Mouse (Mus musculus) layer of hippocampus, adult 9-10 months (tissue): ENCODE data around the gene Psme3.

Source experiments
- DNase-seq: peaks from one replicate; pipeline ENCODE4 v3.0.0; 2022; ENCODE audit warnings: low spot score

Psme3 gene

DNA sequence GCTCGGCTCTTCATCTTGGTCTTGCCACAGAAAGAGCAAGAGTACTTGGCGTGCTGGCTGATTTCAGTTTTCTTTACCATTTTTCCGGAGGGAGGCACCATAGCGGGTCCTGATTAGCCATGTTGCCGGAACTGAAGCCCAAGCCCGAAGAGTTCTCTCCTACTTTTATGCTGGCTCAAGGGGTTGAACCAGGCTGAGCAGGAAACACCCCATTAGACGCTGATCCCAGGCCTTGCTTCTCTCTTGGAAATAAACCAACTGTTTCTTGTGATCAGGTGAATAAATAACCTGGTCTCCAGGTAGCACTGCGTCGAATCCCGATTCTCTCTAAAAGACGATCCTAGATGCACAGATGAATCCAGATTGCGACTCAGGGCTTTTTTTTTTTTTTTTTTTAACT is 37.4 kb downstream of the Psme3 start:
- no peak for DNase-seq

- no peak for DNase-seq
Measured at GRCm38 (mm10) chr11:101354438-101355010, 38.5 kb downstream of the Psme3 start.

- DNase-seq, result no peak
Measured at GRCm38 (mm10) chr11:101355916-101356315, 39.9 kb downstream of the Psme3 start.

DNA sequence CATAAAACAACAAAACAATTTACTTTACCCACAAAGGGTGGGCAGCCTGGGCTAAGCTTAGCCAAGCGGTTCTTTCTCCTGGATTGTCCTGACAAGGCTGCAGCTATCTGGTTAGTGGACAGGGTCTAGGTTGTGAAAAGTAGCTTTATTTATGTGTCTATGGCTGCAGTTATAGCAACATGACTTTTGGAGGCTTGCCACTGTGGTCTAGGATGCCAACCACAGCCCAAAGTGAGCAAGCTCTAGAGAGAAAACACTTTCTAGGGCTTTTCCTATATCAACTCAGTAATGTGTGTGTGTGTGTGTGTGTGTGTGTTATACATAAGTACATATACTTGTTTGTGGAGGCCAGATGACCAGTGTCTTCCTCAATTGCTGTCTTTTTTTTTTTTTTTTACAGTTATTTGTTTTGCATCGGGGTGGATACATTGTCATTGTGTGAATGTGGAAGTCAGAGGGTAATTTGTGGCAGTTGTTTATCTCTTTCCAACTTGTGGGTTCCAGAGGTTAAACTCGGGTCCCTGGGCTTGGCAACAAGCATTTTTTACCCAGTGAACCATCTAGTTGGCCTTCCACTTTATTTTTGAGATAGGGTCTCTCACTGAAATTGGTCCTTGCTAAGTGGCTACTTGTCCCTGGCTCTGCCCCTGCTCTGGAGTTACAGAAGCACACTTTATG is 41.6 kb downstream of the Psme3 start:
- DNase-seq, result no peak

DNA sequence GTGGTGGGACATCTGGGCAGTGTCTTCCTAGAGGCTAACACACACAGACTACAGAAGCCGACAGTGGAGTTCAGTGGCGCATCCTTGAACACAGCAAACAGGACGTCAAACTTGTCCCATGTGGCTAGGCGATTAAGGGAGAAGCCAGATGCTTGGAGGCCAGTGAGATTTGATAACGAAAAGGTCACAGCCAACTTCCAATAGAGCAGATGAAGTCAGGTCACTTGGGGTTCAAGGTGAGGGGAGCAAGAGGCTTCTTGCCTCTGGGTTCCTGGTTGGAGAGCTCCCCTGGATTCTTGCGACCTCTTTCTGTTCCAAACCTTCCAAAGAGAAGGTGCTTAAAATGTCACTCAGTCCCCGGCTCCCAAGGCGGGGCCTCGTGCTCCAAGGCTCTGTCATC is 43.8 kb downstream of the Psme3 start:
- no peak for DNase-seq

DNA sequence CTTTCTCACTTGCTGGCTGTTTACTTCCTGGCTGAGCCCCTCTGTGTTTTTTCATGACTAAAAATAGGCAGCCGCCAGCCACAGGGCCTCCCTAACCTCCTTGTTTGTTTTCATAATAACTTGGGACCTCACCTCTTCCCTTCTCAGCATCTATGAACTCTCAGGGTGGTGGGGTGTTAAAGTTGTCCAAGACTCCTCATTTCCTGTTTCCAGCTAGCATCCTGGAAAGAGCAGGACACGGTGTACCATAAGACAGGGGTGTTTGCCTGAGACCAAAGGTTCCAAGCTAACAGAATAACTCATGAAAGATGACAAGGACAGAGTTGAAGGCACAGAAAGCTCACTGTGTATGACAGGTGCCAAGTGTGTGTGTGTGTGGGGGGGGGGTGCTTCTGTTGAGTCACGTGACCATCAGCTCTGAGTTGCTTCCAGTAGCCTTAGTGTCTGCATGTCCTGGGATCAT is 44.7 kb downstream of the Psme3 start:
- DNase-seq, result no peak

DNA sequence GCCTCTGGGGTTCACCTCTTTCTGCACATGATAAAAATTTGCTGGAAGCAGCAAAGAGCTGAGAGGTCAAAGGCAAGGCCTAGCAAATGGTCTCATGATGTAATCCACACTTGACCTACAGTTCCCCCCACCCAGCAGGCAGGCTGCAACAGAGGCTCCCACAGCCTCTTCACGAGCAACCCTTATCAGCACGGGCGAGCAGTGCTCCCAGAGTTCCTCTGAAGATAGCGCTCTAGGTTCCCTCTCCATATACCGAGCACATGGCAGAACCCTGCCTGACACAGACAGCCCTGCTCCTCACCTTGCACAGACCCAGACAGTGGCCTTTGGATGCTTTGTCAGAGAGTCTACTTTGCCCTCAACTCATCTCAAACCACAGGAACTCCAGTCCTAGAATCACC is 48.5 kb downstream of the Psme3 start:
- DNase-seq, result no peak

DNA sequence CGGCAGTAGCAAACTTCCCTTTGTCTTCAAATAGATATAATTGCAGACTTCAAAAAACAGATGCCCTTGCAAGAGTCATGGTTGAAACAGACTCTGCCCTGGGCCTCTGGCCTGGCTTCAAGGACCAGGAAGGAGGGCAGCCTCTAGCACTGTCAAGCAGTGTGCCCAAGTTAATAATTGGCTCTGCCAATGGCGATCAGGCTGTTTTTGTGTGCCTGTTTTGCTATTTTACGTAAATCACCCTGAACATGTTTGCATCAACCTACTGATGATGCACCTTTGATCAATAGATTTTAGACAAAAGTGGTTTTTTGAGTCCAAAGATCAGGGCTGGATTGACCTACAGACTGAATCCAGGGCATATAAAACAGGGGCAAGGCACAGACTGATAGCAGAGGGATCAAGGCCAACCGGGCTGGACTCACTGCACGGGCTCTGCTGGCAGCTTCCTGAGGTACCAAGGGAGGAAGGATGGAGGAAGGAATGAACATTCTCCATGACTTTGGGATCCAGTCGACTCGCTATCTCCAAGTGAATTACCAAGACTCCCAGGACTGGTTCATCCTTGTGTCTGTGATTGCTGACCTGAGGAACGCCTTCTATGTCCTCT is 51.4 kb downstream of the Psme3 start, which contains the start of gene G6pc:
Gene G6pc, plus strand, starts transcription at position 236 of the 610 bp plus-strand sequence.
- DNase-seq, result no peak

DNA sequence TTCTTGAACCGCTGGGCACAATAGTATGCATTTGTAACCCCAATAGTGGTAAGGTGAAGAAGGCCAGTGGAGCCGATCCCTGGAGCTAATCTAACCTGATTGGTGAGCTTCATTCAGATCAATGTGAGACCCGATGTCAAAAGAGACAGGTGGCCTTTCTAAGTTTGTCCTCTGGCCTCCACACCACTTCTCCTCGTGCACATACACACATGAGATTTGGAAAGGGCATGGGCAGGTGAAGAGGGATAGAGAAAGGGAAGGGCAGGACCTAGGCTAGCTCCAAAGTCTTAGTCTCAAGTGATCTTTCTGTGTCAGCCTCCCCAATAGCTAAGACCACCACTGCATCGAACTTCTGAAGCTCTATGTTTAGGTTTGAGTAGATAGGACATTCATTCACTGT is 54.1 kb downstream of the Psme3 start:
- no peak for DNase-seq
